Mouse (Mus musculus) liver, embryonic 16.5 days (tissue): ENCODE measurements around the gene Rsc1a1. TPM values are rescaled to one million over a fixed set of nuclear protein-coding genes. Genes with fewer than 3 reads are reported as not detected.

Experiments
- ATAC-seq: fragments of 200-750 bp; cut with Nextera tagmentation; 2 replicates; pipeline ENCODE4 v1.8.0; 2017; ENCODE audit warnings: low read depth, mild to moderate bottlenecking, moderate number of reproducible peaks, moderate library complexity
- H3K27ac ChIP-seq: fragments of 300-500 bp; sonication (generic); 2 replicates; pipeline ENCODE4 v1.5.1; 2014; ENCODE audit warnings: mild to moderate bottlenecking, low read length
- H3K27me3 ChIP-seq: fragments of 300-500 bp; sonication (generic); 2 replicates; pipeline ENCODE4 v1.6.1; 2014; ENCODE audit warnings: low read depth, low read length, mixed read lengths; ENCODE audit not compliant: control insufficient read depth, insufficient read depth
- H3K36me3 ChIP-seq: fragments of 300-500 bp; sonication (generic); 2 replicates; pipeline ENCODE4 v1.6.1; 2014; ENCODE audit warnings: mild to moderate bottlenecking; ENCODE audit not compliant: control insufficient read depth, insufficient read depth
- H3K4me1 ChIP-seq: fragments of 300-500 bp; sonication (generic); 2 replicates; pipeline ENCODE4 v1.6.1; 2014; ENCODE audit warnings: low read depth, low read length, mixed read lengths; ENCODE audit not compliant: control insufficient read depth
- H3K4me2 ChIP-seq: fragments of 300-500 bp; sonication (generic); 2 replicates; pipeline ENCODE4 v1.6.1; 2014; ENCODE audit warnings: low read depth, low read length, mixed read lengths
- H3K4me3 ChIP-seq: fragments of 300-500 bp; sonication (generic); 2 replicates; pipeline ENCODE4 v1.5.1; 2014; ENCODE audit warnings: low read depth, mild to moderate bottlenecking, low read length
- H3K9ac ChIP-seq: fragments of 300-500 bp; sonication (generic); 2 replicates; pipeline ENCODE4 v1.6.1; 2014; ENCODE audit warnings: low read depth, low read length
- H3K9me3 ChIP-seq: fragments of 300-500 bp; sonication (generic); replicated peaks from 2 replicates; pipeline ENCODE4 v1.6.1; 2016; ENCODE audit warnings: low read length; ENCODE audit not compliant: control insufficient read depth
- WGBS: fragments of 180-500 bp; shearing (Covaris S2); extraction: QIAGEN DNeasy Blood & Tissue Kit; methylation state at CpG from one replicate; pipeline ENCODE4 v1.1.7; 2014; ENCODE audit not compliant: insufficient replicate concordance; 5-methylcytosine and 5-hydroxymethylcytosine counted together
- polyA plus RNA-seq: library from polyadenylated mRNA; unstranded; fragments of >200 nt; fragmentation: Nextera tagmentation; extraction: Ambion mirVana; gene quantifications from 2 replicates; pipeline ENCODE4 v1.2.1, GENCODE M21; 2015

Gene Rsc1a1
- polyA plus RNA-seq, 1 experiment from 2014 or later = not detected

DNA sequence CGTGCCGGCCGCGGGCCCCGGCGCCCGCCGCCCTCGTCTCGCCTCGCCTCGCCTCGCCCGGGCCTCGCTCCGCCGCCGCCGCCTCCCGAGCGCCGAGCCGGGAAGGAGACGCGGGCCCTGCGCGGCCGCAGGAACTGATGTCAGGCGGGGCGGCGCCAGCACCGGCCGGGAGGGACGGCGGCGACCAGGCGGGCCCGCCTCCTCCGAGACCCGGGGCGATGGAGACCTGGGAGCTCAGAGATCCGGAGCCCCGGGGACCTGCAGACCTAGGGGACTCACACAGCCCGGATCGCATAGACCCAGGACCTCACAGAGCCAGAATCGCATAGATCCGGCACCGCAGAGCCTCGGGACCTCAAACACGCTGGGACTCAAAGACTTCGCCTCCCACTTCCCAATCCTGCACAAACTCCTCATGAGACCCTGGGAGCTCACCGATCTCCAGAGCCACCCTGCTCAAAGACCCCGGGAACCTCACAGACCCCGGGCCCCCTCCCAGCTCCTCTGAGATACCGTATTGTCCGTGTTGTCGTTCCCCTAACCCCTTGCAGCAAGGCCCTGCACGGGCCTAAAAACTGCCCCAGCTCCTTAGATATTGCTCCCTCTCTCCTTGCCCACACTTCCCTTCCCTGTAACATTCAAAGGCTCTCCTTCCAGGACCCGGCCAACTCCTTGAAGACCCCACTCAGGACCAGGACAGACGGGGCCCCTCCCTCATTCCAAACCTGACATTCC, 21.2 kb downstream of the Rsc1a1 start:
- Histone ChIP-seq H3K27me3 (no peaks in the 10 kb centered on the region), H3K36me3 (no peaks in the 10 kb centered on the region), H3K4me1 (peaks cover 15% of the 10 kb centered on the region), H3K9ac (peak overlapping the region; percentile 95), H3K9me3 (no peaks in the 10 kb centered on the region), H3K4me3 (peak overlapping the region; percentile 83), H3K27ac (no peak overlapping the region), H3K4me2 (peak overlapping the region; percentile 98)
- ATAC-seq = peak; percentile 92
- WGBS = 2% methylated on average over 36 of the region's 60 CpGs

GRCm38 (mm10) chr4:141663122-141663931, 22.1 kb downstream of the Rsc1a1 start:
- Histone ChIP-seq H3K9me3 (no peaks in the 10 kb centered on the region), H3K9ac (peak overlapping the region; percentile 95), H3K4me3 (peak overlapping the region; percentile 83), H3K27me3 (no peaks in the 10 kb centered on the region), H3K4me2 (peak overlapping the region; percentile 98), H3K36me3 (no peaks in the 10 kb centered on the region), H3K4me1 (peaks cover 15% of the 10 kb centered on the region), H3K27ac (no peak overlapping the region)
- peak; percentile 14; the same call in 1 of the 2 replicates for ATAC-seq
- 5% methylated on average over 44 of the region's 47 CpGs for WGBS

DNA sequence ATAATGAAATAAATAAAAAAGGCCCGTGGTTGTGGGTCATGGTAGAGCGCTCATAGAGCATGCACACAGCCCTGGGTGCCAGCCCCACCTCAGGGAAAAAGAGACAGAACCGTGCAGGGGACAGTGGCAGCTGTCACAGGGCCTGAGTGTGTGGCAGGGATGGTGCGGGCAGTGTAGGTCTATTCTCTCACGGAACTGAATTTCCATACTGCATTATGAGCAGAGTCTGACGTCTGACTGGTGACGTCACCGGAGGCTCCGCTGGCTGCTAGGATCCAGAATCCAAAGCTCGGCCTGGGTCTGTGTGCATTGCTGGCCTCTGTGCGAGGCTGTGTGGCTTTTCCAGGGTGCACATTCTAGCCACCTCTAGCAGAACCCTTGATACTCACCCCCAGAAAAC, 24.5 kb downstream of the Rsc1a1 start:
- Histone ChIP-seq H3K9ac (no peak overlapping the region), H3K4me2 (no peak overlapping the region), H3K9me3 (no peaks in the 10 kb centered on the region), H3K27ac (no peak overlapping the region), H3K4me3 (no peak overlapping the region), H3K36me3 (no peaks in the 10 kb centered on the region), H3K27me3 (no peaks in the 10 kb centered on the region), H3K4me1 (peaks cover 26% of the 10 kb centered on the region)
- ATAC-seq = no peak
- 89% methylated on average over 11 of the region's 11 CpGs for WGBS

- no peaks in the 10 kb centered on the region for H3K9me3 ChIP-seq
- no peak for ATAC-seq
- no peak overlapping the region for H3K4me3 ChIP-seq
- no peak overlapping the region for H3K9ac ChIP-seq
- WGBS = 89% methylated on average over 4 of the region's 4 CpGs
- peaks cover 25% of the 10 kb centered on the region for H3K4me1 ChIP-seq
- no peaks in the 10 kb centered on the region for H3K27me3 ChIP-seq
- no peak overlapping the region for H3K27ac ChIP-seq
- H3K4me2 ChIP-seq = no peak overlapping the region
- no peaks in the 10 kb centered on the region for H3K36me3 ChIP-seq
These were observed 25.7 kb downstream of the Rsc1a1 start for GRCm38 (mm10) chr4:141659739-141660138.

DNA sequence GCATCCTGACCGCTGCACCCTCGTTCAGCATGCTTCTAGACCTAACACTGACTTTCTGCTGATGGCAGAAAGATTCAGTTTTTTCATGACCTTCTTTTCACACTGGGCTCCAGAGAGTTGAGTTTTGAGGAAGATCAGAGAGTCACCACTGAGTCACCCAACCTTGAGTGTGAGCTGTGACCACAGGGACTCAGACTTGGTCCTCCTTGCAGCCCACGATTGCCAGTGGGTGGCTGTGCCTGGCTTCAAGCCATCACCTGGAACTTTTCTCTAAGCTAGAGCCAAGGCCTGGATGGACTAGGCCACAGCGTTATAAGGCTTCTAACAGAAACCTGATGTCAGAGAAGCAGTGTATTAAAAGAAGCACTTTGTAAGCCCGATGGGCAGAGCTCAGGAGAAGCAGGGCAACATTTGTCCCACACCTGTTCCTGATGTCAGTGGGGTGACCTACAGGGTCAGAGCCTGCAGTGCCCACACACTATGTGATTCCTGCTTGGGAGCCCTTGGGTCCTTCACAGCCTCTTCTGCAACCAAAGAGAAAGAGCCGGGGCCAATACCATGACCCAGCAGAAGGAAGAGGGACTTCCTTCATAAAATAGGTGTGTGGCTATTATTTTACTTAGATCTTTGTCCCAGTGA, 26.4 kb downstream of the Rsc1a1 start:
- 73% methylated on average over 6 of the region's 6 CpGs for WGBS

DNA sequence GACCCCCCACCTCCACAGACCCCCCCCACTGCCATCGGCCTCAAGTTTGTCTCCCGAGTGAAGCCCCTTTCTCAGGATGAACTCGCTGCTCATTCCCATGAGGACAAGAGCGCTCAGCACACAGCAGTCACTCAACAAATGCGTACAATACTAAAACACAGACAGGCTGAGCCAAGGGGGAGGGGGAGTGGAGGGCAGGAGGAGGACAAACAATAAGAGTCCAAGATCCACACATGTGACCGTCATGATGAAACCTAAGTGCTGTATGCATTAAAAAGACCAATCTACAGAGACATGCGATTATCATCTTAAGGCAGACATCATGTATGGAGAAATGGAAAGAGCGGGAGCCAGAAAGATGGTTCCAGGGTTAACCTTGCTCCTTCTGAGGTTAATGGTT, 28.5 kb downstream of the Rsc1a1 start:
- Histone ChIP-seq H3K36me3 (no peaks in the 10 kb centered on the region), H3K9me3 (no peaks in the 10 kb centered on the region), H3K27me3 (no peaks in the 10 kb centered on the region), H3K27ac (0 out of 2 replicates have a peak overlapping the region, but pooled peaks have one; percentile 26), H3K4me2 (no peak overlapping the region), H3K9ac (no peak overlapping the region), H3K4me3 (no peak overlapping the region), H3K4me1 (peaks cover 11% of the 10 kb centered on the region; the same call in 1 of the 2 replicates)
- ATAC-seq = peak; percentile 68
- 77% methylated on average over 8 of the region's 8 CpGs for WGBS

More for the DNA sequence above, 26.4 kb downstream of the Rsc1a1 start:
- Histone ChIP-seq H3K27ac (no peak overlapping the region), H3K27me3 (no peaks in the 10 kb centered on the region), H3K9me3 (no peaks in the 10 kb centered on the region), H3K9ac (no peak overlapping the region), H3K36me3 (no peaks in the 10 kb centered on the region), H3K4me3 (no peak overlapping the region), H3K4me1 (peaks cover 19% of the 10 kb centered on the region), H3K4me2 (no peak overlapping the region)
- ATAC-seq = no peak

DNA sequence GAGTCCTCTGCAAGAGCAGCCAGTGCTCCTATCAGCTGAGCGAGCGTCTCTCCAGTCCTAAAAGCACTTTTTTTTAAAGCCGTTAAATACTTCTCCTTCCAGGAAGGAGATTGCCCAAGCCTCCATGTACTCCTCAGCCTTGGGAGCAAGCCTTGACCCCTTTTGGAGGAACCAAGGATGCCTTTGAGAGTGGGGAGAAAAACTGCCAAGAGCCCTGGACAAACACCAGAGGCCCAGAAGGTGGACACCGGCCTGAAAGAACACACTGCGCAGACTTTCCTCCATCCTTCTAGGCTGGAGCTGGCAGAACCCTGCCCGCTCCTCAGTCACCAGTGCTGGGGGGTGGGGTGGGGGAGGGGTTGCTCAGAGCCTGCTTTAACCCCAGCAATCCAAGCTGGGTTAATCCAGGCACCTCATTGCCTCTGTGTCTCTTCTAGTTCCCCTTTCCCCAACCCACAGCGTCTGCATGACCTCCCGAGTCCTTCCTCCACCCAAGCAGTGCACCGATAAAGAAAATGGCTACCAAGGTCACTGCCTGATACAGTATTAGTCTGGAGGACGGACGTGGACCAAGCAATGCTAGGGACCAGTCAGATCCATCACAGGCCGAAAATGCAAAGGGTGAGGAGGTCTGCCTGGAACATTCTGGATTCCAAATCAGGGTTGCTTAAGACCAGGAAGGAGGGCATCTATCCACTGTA, 29.3 kb downstream of the Rsc1a1 start:
- WGBS = 41% methylated on average over 12 of the region's 12 CpGs
- ATAC-seq = 0 out of 2 replicates have a peak, but pooled peaks have one; percentile 12
- H3K4me3 ChIP-seq = no peak overlapping the region
- no peak overlapping the region for H3K4me2 ChIP-seq
- no peaks in the 10 kb centered on the region for H3K36me3 ChIP-seq
- no peaks in the 10 kb centered on the region for H3K27me3 ChIP-seq
- H3K4me1 ChIP-seq = peaks cover 11% of the 10 kb centered on the region; the same call in 1 of the 2 replicates
- H3K9ac ChIP-seq = no peak overlapping the region
- no peak overlapping the region; the same call in 1 of the 2 replicates for H3K27ac ChIP-seq
- no peaks in the 10 kb centered on the region for H3K9me3 ChIP-seq

DNA sequence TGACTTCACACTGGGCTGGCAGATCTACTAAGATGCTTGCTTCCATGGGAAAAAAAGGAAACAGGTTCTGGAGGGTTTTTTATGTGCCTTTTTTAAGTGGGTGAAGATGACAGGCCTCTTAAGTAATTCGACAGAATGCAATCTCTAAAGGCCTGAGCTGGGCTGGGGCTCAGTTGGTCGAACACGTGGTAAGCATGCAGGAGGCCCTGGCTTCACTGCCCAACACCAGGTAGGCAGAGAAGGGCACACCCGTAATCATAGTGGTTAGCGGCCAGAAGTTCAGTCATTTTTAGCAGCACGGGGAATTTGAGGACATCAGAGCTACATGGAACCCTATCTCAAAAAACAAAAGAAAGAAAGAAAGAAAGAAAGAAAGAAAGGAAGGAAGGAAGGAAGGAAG, 30.9 kb downstream of the Rsc1a1 start:
- Histone ChIP-seq H3K9ac (no peak overlapping the region), H3K27me3 (no peaks in the 10 kb centered on the region), H3K4me3 (no peak overlapping the region), H3K4me1 (peaks cover 11% of the 10 kb centered on the region; the same call in 1 of the 2 replicates), H3K4me2 (no peak overlapping the region), H3K36me3 (no peaks in the 10 kb centered on the region), H3K27ac (no peak overlapping the region), H3K9me3 (no peaks in the 10 kb centered on the region)
- WGBS = 80% methylated on average over 6 of the region's 6 CpGs
- no peak for ATAC-seq
